Mouse (Mus musculus): ENCODE data around the gene Ddx42. TPM values are rescaled to one million over a fixed set of nuclear protein-coding genes. Genes with fewer than 3 reads are reported as not detected.
A peak's percentile ranks its signal among the peaks of the same experiment; 100 is the strongest.

Gene Ddx42
- polyA plus RNA-seq, 1 experiment from 2014 or later = 67.8 TPM

GRCm38 (mm10) chr11:106268326-106269059, 51.8 kb downstream of the Ddx42 start:
- DNase-seq (ENCODE audit: low spot score) = no peak

DNA sequence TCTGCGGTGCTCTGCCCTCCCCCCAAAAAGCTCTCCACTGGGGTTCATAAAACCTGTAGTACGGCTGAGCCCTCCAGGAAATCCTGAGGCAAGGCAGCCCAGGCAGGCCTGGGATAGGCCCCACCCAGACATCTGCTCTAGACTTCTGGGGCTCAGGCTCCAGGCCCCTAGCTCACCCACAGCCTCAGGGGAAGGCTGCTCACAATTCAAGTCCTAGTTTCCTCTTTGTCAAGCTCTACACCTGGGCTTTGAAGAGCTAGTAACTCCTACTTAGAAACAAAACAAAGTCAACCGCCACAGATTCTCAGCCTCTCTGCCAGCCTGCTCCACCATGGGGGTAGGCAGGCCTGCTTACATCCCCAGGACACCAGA, 52.3 kb downstream of the Ddx42 start:
- peak; percentile 93 for DNase-seq (ENCODE audit: low spot score)

GRCm38 (mm10) chr11:106271131-106271793, 54.5 kb downstream of the Ddx42 start:
- DNase-seq (ENCODE audit: low spot score) = no peak

- no peak for DNase-seq (ENCODE audit: low spot score)
Measured at GRCm38 (mm10) chr11:106271794-106272643, 55.3 kb downstream of the Ddx42 start.

DNA sequence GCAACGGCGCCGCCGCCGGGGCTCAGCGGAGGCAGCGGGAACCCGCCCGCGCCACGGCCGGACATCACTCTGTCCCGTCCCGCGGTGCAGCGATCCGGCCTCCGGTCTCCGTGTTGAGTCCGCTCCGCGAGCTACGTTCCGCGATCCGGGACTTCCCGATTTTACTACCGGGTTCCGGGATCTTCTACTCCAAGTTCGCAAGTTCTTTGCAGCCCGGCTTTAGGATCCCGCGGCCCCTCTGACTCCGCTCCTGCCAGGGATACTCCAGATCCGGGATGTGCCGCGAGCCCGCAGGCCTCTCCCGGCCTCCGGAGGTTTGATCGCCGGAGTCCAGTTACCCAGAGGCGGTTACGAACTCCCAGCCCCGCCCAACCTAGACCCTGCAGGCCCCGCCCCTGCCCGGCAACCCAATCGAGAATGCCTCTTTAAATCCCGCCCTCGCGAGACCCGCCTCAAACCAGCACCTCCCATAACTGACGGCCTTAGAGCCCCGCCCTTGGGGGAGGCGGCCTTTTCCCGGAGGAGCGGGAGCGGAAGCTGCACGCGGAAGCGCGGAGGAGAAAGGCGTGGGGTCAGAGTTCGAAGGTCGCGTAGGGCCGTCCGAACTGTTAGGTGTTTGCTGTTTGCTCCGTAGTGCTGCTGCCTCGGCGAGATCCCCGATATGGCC, 56.1 kb downstream of the Ddx42 start, which contains the start of gene Smarcd2:
Gene Smarcd2 (minus strand): TSS at position 329 of the 667 bp plus-strand sequence.
- DNase-seq (ENCODE audit: low spot score) = peak; percentile 99

DNA sequence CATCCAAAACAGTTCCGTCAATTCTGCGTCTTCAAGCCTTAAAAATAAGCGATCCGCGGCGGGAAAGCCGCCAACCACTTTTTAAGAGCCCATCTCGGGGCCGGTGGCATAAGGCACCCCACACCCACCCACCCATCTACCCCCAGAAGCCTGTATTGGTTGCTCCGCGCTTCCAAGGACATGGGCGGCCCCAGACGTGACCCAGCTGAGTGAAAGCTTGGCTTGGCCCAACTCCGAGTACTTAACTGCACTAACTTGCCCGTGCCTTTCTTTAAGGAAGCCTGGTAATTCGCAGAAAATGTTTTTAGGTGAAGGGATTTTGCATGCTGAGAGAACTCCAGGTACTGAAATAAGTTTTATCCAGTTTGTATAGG, 56.6 kb downstream of the Ddx42 start:
- no peak for DNase-seq (ENCODE audit: low spot score)

DNA sequence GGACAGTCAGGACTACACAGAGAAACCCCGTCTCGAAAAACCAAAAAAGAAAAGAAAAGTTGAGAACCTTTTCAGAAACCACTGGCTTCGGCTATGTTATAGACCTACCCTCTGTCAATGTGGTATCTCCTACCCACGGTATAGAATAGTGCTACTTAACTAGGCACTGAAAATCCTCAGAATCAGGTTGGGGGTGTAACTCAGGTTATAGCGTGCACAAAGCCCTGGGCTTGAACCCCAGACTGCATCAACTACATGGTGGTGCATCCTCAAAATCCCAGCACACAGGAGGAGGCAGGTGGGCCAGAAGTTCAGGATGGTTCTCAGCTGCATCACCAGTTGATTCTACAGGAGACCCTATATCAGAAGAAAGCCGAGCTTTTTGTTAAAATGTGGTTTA, 57.1 kb downstream of the Ddx42 start:
- DNase-seq (ENCODE audit: low spot score) = no peak

GRCm38 (mm10) chr11:106274374-106274773, 57.6 kb downstream of the Ddx42 start:
- no peak for DNase-seq (ENCODE audit: low spot score)

DNA sequence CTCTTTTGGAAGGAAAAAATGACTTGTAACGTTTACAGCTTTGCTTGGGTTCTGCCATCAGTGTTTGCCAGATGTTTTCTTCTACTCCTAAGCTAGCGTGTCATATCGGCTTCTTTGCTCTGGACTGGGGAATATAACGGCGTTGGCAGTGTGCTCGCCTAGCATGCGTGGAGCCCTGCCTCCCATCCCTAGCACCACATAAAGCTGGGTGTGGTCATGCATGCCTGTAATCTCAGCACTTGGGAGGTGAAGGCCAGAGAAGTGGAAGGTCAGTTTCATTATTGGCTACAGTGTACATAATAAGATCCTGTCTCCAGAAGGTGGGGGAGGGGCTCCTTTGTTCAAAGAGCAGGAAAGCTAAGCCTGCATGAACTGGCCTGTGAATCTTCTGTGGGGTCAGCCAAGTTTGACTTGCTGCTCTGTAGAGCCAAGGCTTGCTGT, 58.3 kb downstream of the Ddx42 start:
- no peak for DNase-seq (ENCODE audit: low spot score)

GRCm38 (mm10) chr11:106276454-106276853, 59.7 kb downstream of the Ddx42 start, which contains the start of gene Tcam1:
Gene Tcam1, plus strand, starts transcription at chr11:106276672.
- DNase-seq (ENCODE audit: low spot score) = peak; percentile 98

DNA sequence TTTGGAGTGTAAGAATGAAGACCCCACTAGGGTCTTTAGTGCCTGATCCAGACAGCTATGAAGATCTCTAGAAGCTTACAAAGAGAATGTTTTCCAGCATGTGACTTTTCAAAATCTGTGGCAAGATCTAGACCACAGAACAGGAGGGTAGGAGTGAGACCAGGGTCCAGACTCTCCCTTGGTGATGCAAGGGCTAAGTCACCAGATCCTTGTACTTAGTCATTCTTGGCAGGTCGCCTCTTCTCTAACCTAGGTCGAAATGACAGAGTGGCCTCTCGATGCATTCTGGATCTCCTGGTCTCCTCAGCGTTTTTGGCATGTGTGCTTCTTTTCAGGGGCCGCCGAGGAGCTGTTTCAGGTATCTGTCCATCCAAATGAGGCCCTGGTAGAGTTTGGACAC, 65.7 kb downstream of the Ddx42 start:
- no peak for DNase-seq (ENCODE audit: low spot score)

DNA sequence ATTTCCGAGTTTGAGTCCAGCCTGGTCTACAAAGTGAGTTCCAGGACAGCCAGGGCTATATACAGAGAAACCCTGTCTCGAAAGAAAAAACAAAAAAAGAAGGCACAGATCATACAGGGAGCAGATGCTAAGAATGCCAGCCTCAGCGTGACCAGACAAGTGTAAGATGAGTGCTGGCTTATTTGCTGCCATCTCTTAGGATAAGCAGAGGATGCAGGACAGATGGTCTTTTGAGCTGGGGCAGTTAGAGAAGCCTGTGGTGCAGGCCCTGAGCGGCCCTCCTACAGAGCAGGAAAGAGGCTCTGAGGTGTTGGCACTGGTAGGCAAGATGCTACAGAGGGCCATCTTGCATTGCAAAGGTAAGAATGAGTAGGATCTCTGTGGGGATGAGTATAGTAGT, 66.6 kb downstream of the Ddx42 start:
- no peak for DNase-seq (ENCODE audit: low spot score)

GRCm38 (mm10) chr11:106284126-106284525, 67.4 kb downstream of the Ddx42 start:
- no peak for DNase-seq (ENCODE audit: low spot score)

- no peak for DNase-seq (ENCODE audit: low spot score)
Measured at GRCm38 (mm10) chr11:106286206-106286605, 69.5 kb downstream of the Ddx42 start.

DNA sequence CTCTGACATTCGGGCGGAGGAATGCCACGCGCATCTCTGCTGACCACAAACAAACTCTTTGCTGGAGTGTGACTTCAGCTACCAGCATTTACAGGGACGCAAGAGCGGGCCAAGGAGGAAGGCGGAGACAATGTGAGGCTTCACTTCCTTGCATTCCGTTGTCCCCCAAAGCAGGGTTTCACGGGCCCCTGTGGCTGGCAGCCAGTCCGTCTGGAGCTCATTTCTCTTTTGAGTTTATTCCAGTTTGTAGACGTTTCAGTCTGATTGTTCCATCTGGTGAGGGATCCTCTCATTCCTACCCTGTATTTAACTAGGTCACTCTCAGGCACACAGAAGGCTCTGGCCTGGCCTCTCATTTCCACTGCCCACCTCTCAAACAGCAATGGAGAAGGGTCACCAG, 70.3 kb downstream of the Ddx42 start:
- DNase-seq (ENCODE audit: low spot score) = no peak

GRCm38 (mm10) chr11:106289369-106289768, 72.6 kb downstream of the Ddx42 start:
- DNase-seq (ENCODE audit: low spot score) = peak; percentile 37

DNA sequence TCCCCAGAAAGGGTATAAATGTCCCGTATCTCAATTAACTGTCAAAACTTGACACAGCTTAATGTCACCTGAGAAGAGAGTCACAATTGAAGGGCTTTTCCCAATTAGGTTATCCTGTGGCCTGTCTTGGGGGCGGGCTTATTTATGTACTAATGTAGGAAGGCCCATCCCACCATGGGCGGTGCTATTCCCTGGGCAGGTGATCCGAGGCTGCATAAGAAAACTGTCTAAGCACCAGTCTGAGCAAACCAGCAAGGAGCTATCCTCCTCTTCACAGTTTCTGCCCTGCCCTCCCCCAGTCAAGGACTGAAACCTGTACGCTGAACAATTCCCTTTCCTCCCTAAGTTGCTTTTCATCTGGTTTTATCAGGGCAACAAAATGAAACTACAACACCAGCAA, 73.7 kb downstream of the Ddx42 start:
- DNase-seq (ENCODE audit: low spot score) = no peak

GRCm38 (mm10) chr11:106291861-106292260, 75.1 kb downstream of the Ddx42 start:
- no peak for DNase-seq (ENCODE audit: low spot score)
